Mouse (Mus musculus): Measurements from ENCODE around the gene Tenm3. TPM values are rescaled to one million over a fixed set of nuclear protein-coding genes. Genes with fewer than 3 reads are reported as not detected.

Gene Tenm3
- polyA plus RNA-seq, 1 experiment from 2014 or later = 49.8 TPM

DNA sequence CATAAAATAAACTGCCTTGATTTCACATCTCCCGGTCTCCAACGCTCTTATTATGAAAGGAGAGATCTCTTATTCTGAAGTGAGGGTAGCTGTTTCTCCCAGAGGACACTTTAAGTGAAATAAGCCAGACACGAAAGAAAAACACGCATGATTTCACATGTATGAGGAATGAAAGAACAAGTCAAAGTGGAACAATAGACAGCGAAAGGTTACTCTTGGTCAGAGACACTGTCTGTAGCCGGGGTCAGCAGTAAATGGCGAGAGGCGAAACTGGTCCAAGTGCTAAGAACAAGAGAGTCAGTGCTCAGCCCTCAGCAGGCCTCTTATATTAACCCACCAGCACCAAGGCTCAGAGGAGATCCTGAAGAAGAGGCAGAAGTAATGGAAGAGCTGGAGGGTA, 302.9 kb downstream of the Tenm3 start:
- Histone ChIP-seq H3K27ac (ENCODE audit: low read depth, low read length) (no peak overlapping the region), H3K4me2 (replicated peaks; ENCODE audit: low read depth, low read length) (no peak overlapping the region), H3K4me3 (ENCODE audit: low read depth, low read length) (no peak overlapping the region), H3K27me3 (ENCODE audit: control insufficient read depth, insufficient read depth, low read length) (no peaks in the 10 kb centered on the region), H3K9me3 (ENCODE audit: control insufficient read depth, low read length) (no peaks in the 10 kb centered on the region), H3K9ac (ENCODE audit: low read depth, low read length) (no peak overlapping the region), H3K4me1 (replicated peaks; ENCODE audit: control insufficient read depth, insufficient read depth, low read length) (0 out of 2 replicates have a peak, but pooled peaks cover 5% of the 10 kb centered on the region), H3K36me3 (ENCODE audit: control insufficient read depth, insufficient read depth, low read length) (no peaks in the 10 kb centered on the region)
- ATAC-seq (ENCODE audit: low FRiP score) (peak; percentile 57), DNase-seq (ENCODE audit: low spot score) (peak; percentile 45)
- 26% methylated on average over 8 of the region's 8 CpGs for WGBS

DNA sequence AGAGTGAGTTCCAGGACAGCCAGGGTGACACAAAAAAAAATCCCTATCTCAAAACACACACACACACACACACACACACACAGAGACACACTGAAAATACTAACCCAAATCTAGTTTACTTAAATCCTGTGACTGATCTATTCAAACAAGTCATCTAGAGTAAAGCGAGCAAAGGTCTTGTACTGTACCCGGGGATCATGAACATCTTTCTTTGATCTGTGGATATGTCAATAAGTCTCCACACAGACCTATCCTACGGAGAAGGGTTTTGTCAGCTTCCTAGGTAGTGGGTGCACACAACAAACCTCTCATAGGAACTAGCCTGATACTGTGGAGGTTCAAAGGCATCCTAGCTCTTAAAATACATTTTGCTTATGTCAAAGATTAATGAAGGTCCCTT, 307.9 kb downstream of the Tenm3 start:
- H3K36me3 ChIP-seq (ENCODE audit: control insufficient read depth, insufficient read depth, low read length) = no peaks in the 10 kb centered on the region
- no peak for DNase-seq (ENCODE audit: low spot score)
- no peaks in the 10 kb centered on the region for H3K9me3 ChIP-seq (ENCODE audit: control insufficient read depth, low read length)
- ATAC-seq (ENCODE audit: low FRiP score) = no peak
- no peaks in the 10 kb centered on the region for H3K27me3 ChIP-seq (ENCODE audit: control insufficient read depth, insufficient read depth, low read length)
- 91% methylated on average over 3 of the region's 3 CpGs for WGBS
- no peak overlapping the region for H3K4me3 ChIP-seq (ENCODE audit: low read depth, low read length)
- H3K4me1 ChIP-seq (replicated peaks; ENCODE audit: control insufficient read depth, insufficient read depth, low read length) = 0 out of 2 replicates have a peak, but pooled peaks cover under 1% of the 10 kb centered on the region
- H3K4me2 ChIP-seq (replicated peaks; ENCODE audit: low read depth, low read length) = no peak overlapping the region
- H3K9ac ChIP-seq (ENCODE audit: low read depth, low read length) = no peak overlapping the region
- no peak overlapping the region for H3K27ac ChIP-seq (ENCODE audit: low read depth, low read length)

DNA sequence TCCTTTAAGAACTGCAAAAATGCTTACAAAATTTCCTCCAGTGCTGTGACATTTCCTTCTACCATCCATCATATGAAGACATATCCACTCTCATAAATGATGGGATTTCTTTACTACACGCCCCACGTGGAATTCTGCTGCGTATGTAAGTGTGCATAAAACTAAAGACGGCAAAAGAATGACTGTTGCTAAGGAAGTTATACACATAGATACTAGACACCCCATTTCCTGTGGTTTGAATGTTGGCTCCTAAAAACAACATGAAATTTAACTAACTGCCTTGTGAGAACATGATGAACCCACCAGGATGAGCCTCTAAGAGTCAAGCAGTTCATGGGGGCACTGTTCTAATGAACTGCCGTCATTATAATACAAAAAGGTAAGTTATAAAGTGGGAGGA, 312.0 kb downstream of the Tenm3 start:
- Histone ChIP-seq H3K9me3 (ENCODE audit: control insufficient read depth, low read length) (no peaks in the 10 kb centered on the region), H3K36me3 (ENCODE audit: control insufficient read depth, insufficient read depth, low read length) (no peaks in the 10 kb centered on the region), H3K9ac (ENCODE audit: low read depth, low read length) (no peak overlapping the region), H3K27ac (ENCODE audit: low read depth, low read length) (no peak overlapping the region), H3K4me3 (ENCODE audit: low read depth, low read length) (no peak overlapping the region), H3K4me1 (replicated peaks; ENCODE audit: control insufficient read depth, insufficient read depth, low read length) (no peaks in the 10 kb centered on the region), H3K4me2 (replicated peaks; ENCODE audit: low read depth, low read length) (no peak overlapping the region), H3K27me3 (ENCODE audit: control insufficient read depth, insufficient read depth, low read length) (no peaks in the 10 kb centered on the region)
- ATAC-seq (ENCODE audit: low FRiP score) = no peak
- DNase-seq (ENCODE audit: low spot score) = no peak
- WGBS = 93% methylated on average over 5 of the region's 5 CpGs

DNA sequence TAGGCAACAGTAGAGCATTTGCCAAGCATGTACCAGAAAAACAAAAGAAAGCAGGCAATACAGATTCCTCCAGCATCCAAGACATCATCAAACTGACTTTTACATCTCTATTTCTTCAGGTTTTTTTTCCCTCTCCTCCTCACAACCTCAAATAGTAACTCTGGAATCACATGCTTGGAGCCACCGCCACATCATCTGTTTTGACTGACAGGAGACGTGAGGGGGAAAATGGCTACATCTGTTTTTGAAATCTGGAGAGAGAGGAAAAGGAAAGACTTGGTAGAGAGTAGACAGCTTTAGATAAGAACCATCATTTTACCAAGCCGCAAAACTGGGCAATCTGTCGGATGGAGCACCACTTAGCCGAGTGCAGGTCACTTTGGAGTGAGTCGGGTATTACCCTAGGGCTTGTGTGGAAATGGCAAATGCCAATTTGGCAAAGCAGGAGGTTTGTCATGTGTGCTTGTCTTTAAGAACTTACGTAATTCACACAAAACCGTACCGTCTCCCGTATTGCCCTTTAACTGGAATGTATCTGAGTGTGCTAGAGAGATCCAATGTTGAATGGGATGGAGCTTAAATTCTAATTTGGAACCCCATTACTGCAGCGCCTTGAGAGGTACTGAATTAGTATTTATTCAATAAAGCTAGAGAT, 312.7 kb downstream of the Tenm3 start:
- Histone ChIP-seq H3K4me3 (ENCODE audit: low read depth, low read length) (no peak overlapping the region), H3K9me3 (ENCODE audit: control insufficient read depth, low read length) (no peaks in the 10 kb centered on the region), H3K27ac (ENCODE audit: low read depth, low read length) (no peak overlapping the region), H3K4me1 (replicated peaks; ENCODE audit: control insufficient read depth, insufficient read depth, low read length) (no peaks in the 10 kb centered on the region), H3K9ac (ENCODE audit: low read depth, low read length) (no peak overlapping the region), H3K4me2 (replicated peaks; ENCODE audit: low read depth, low read length) (no peak overlapping the region), H3K27me3 (ENCODE audit: control insufficient read depth, insufficient read depth, low read length) (no peaks in the 10 kb centered on the region), H3K36me3 (ENCODE audit: control insufficient read depth, insufficient read depth, low read length) (no peaks in the 10 kb centered on the region)
- DNase-seq (ENCODE audit: low spot score) = no peak
- ATAC-seq (ENCODE audit: low FRiP score) = no peak
- WGBS = 93% methylated on average over 11 of the region's 11 CpGs

DNA sequence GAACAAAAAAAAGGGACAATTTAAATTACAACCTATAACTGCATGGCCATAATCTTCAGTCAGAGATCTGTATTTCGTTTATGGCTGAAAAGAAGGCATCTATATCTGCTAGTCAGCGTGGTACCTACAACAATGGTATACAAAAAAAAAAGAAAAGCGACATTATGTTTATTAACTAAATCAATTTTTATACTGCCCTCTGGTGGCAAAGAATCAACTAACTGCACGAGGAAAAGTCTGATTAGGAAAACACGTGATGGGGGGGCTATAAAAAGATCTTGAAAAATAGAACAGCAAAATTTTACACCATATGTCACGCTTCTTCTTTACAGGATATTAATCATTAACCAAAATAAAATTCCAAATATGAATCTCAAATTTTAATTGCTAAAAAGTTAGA, 316.3 kb downstream of the Tenm3 start:
- Histone ChIP-seq H3K4me2 (replicated peaks; ENCODE audit: low read depth, low read length) (no peak overlapping the region), H3K27ac (ENCODE audit: low read depth, low read length) (no peak overlapping the region), H3K9ac (ENCODE audit: low read depth, low read length) (no peak overlapping the region), H3K36me3 (ENCODE audit: control insufficient read depth, insufficient read depth, low read length) (no peaks in the 10 kb centered on the region), H3K4me3 (ENCODE audit: low read depth, low read length) (no peak overlapping the region), H3K27me3 (ENCODE audit: control insufficient read depth, insufficient read depth, low read length) (no peaks in the 10 kb centered on the region), H3K4me1 (replicated peaks; ENCODE audit: control insufficient read depth, insufficient read depth, low read length) (no peaks in the 10 kb centered on the region), H3K9me3 (ENCODE audit: control insufficient read depth, low read length) (no peaks in the 10 kb centered on the region)
- no peak for ATAC-seq (ENCODE audit: low FRiP score)
- 48% methylated on average over 6 of the region's 6 CpGs for WGBS
- peak; percentile 60 for DNase-seq (ENCODE audit: low spot score)

DNA sequence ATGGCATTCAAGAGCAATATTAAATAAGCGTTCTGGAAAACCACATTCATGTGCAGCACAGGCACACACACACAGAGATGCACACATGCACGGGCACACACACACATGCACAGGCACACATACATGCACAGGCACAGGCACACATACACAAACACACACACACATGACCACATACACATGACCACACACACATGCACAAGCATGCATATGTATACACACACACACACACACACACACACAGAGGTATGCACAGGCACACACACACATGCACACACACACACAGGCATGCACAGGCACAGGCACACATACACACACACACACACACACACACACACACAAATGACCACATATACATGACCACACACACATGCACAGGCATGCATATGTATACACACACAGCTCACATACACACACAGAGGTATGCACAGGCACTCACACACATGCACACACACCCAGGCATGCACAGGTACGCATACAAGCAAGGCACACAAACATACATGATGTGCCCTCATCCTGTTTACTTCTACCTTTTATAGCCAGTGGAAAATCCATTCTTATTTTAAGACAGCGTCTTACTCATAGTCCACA, 321.1 kb downstream of the Tenm3 start:
- Histone ChIP-seq H3K36me3 (ENCODE audit: control insufficient read depth, insufficient read depth, low read length) (no peaks in the 10 kb centered on the region), H3K4me2 (replicated peaks; ENCODE audit: low read depth, low read length) (no peak overlapping the region), H3K9ac (ENCODE audit: low read depth, low read length) (no peak overlapping the region), H3K27ac (ENCODE audit: low read depth, low read length) (no peak overlapping the region), H3K4me1 (replicated peaks; ENCODE audit: control insufficient read depth, insufficient read depth, low read length) (no peaks in the 10 kb centered on the region), H3K4me3 (ENCODE audit: low read depth, low read length) (no peak overlapping the region), H3K9me3 (ENCODE audit: control insufficient read depth, low read length) (no peaks in the 10 kb centered on the region), H3K27me3 (ENCODE audit: control insufficient read depth, insufficient read depth, low read length) (no peaks in the 10 kb centered on the region)
- 96% methylated on average over 4 of the region's 4 CpGs for WGBS
- DNase-seq (ENCODE audit: low spot score) (no peak), ATAC-seq (ENCODE audit: low FRiP score) (no peak)

DNA sequence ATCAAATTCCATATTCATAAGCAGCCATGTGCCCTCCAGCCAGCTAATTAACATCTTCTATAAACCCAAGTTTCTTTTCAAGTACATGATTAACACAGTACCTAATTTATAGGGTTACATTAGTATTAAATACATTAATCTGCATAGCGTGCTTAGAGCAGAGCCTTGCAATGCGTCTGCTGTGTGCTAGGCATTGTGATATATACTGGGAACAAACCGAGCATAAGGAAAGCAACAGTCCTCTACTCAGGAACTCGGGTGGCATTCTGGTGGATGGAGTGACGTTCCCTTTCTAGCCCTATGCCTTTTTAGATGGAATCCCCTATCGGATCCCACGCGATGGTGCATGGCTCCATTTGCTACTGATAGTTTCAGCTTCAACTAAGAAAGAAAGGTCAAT, 321.7 kb downstream of the Tenm3 start:
- DNase-seq (ENCODE audit: low spot score) (no peak), ATAC-seq (ENCODE audit: low FRiP score) (no peak)
- Histone ChIP-seq H3K4me3 (ENCODE audit: low read depth, low read length) (no peak overlapping the region), H3K27ac (ENCODE audit: low read depth, low read length) (no peak overlapping the region), H3K4me1 (replicated peaks; ENCODE audit: control insufficient read depth, insufficient read depth, low read length) (no peaks in the 10 kb centered on the region), H3K9me3 (ENCODE audit: control insufficient read depth, low read length) (no peaks in the 10 kb centered on the region), H3K36me3 (ENCODE audit: control insufficient read depth, insufficient read depth, low read length) (no peaks in the 10 kb centered on the region), H3K27me3 (ENCODE audit: control insufficient read depth, insufficient read depth, low read length) (no peaks in the 10 kb centered on the region), H3K9ac (ENCODE audit: low read depth, low read length) (no peak overlapping the region), H3K4me2 (replicated peaks; ENCODE audit: low read depth, low read length) (no peak overlapping the region)
- 90% methylated on average over 8 of the region's 8 CpGs for WGBS

DNA sequence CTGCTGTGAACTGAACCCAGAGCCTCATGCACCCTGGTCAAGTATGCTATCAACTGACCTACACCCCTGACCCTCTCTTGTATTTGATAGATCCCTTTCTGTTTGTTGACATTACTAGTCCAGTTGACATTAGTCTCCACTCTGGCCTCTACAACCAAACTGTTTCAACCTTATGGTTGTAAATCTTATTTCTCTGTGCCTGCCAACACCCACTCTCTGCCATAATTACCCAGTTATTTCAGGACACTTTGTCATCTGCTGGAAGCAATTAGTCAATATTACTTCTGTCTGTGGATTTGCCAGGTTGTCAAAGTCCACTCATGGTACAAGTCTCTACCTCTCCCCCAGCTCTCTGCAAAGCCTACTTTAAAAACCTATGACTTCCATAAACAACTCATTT, 326.3 kb downstream of the Tenm3 start:
- Histone ChIP-seq H3K27me3 (ENCODE audit: control insufficient read depth, insufficient read depth, low read length) (no peaks in the 10 kb centered on the region), H3K4me2 (replicated peaks; ENCODE audit: low read depth, low read length) (no peak overlapping the region), H3K9ac (ENCODE audit: low read depth, low read length) (no peak overlapping the region), H3K4me1 (replicated peaks; ENCODE audit: control insufficient read depth, insufficient read depth, low read length) (no peaks in the 10 kb centered on the region), H3K4me3 (ENCODE audit: low read depth, low read length) (no peak overlapping the region), H3K36me3 (ENCODE audit: control insufficient read depth, insufficient read depth, low read length) (no peaks in the 10 kb centered on the region), H3K9me3 (ENCODE audit: control insufficient read depth, low read length) (no peaks in the 10 kb centered on the region), H3K27ac (ENCODE audit: low read depth, low read length) (no peak overlapping the region)
- no peak for ATAC-seq (ENCODE audit: low FRiP score)
- DNase-seq (ENCODE audit: low spot score) = no peak

DNA sequence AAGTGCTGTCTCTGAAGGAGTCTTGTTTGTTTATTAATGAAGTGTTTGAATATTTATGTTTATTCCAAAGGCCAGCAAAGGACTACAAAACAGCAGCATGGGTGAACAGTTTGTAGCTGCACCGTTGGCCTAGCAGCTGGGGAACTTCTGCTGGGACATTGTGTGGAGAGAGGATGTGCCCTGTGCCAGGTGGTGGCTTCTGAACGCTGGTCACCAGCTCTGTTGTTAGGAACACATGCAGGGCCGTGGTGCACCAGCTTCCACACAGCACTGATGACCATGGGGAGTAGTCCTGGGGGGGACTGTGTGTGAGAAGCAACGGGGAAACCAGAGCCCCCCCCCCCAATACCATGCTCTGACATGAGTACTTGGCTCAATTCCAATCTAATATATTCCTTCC, 329.5 kb downstream of the Tenm3 start:
- no peak overlapping the region for H3K27ac ChIP-seq (ENCODE audit: low read depth, low read length)
- H3K27me3 ChIP-seq (ENCODE audit: control insufficient read depth, insufficient read depth, low read length) = no peaks in the 10 kb centered on the region
- H3K4me2 ChIP-seq (replicated peaks; ENCODE audit: low read depth, low read length) = no peak overlapping the region
- H3K9ac ChIP-seq (ENCODE audit: low read depth, low read length) = no peak overlapping the region
- no peak for ATAC-seq (ENCODE audit: low FRiP score)
- no peaks in the 10 kb centered on the region for H3K36me3 ChIP-seq (ENCODE audit: control insufficient read depth, insufficient read depth, low read length)
- H3K9me3 ChIP-seq (ENCODE audit: control insufficient read depth, low read length) = no peaks in the 10 kb centered on the region
- 94% methylated on average over 4 of the region's 4 CpGs for WGBS
- no peaks in the 10 kb centered on the region for H3K4me1 ChIP-seq (replicated peaks; ENCODE audit: control insufficient read depth, insufficient read depth, low read length)
- no peak for DNase-seq (ENCODE audit: low spot score)
- H3K4me3 ChIP-seq (ENCODE audit: low read depth, low read length) = no peak overlapping the region

Measured in hindbrain, embryonic 11.5 days (tissue).